ENCODE assay signal across 20 mouse cellular contexts in the genomic region with DNA sequence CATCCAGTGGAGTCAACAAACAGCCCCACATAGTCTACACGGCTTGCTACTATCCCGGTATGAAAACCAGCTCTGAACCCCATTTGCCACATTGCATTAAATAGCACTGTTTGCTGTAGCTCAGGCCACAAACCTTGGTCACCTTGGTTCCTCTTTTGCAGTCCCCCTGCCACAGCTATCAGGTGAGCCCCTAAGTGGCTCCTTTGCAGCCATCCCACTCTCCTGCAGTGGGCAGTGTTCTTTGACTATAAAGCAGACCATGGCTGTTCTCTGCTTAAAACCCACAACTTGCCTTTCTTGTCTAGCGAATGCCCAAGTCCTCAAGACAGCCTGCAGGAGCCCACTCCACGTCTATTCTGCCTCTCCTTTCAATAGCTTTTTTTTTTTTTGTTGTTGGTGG. TPM values are rescaled to one million over a fixed set of nuclear protein-coding genes. Genes with fewer than 3 reads are reported as not detected.
DNase-seq lines count a peak whose midpoint lies in the region; ATAC-seq and TF ChIP-seq lines count a peak whose summit lies in the region.
"Had no signal": no experiment of that assay in that cellular context is flagged by ENCODE, and none has a peak within 500 bp of the region (broad histone marks: within the 10 kb centered on the region; RNA-seq: fewer than 3 reads in every experiment).

No protein-coding gene starts in this region.

- intact Hi-C loops in heart, postnatal 10 days (cut with DNase I), result no loop called here
- intact Hi-C loops in left cerebral cortex, postnatal 36 days (cut with DNase I), result no loop called here

- no peaks in the 10 kb centered on the region for H3K27me3 ChIP-seq in heart, embryonic 13.5 days (replicated peaks)
- H3K27me3 ChIP-seq in stomach, postnatal 0 days (ENCODE audit: control insufficient read depth, insufficient read depth, low read length), result no peaks in the 10 kb centered on the region
- H3K27me3 ChIP-seq: hindbrain, embryonic 12.5 days; intestine, embryonic 15.5 days; lung, embryonic 15.5 days had no signal

- no peak for TF ChIP-seq EP300 in stomach, postnatal 0 days (optimal IDR thresholded peaks at IDR 0.05)

- DNase-seq in heart, postnatal 10 days, result no peak
- peak; percentile 33 to 63 for DNase-seq in spleen, postnatal 4 days (ENCODE audit: low spot score in 2 of 2)
- DNase-seq in spleen, postnatal 14 days (ENCODE audit: low spot score in 2 of 2), result no peak
- DNase-seq in liver, result peak; percentile 54
- no peak for DNase-seq in stomach, postnatal 0 days (ENCODE audit: low spot score)
- no peak for DNase-seq in thymus, postnatal 36 days
- DNase-seq in left cerebral cortex, postnatal 36 days (ENCODE audit: low spot score in 2 of 2), result no peak
- DNase-seq: adrenal gland, postnatal 14 days; cerebellum, adult 9-11 months; kidney, postnatal 36 days; layer of hippocampus, postnatal 36 days; right cerebral cortex, postnatal 4 days; thymus, postnatal 25 days had no signal

- H3K27ac ChIP-seq in heart, embryonic 13.5 days (replicated peaks), result no peak overlapping the region
- H3K27ac ChIP-seq in stomach, postnatal 0 days (replicated peaks), result no peak overlapping the region
- H3K27ac ChIP-seq: hindbrain, embryonic 12.5 days; intestine, embryonic 15.5 days; limb, embryonic 10.5 days; lung, embryonic 15.5 days; neural tube, embryonic 12.5 days had no signal

- peak; percentile 17; the same call in 1 of the 2 replicates for TF ChIP-seq CTCF in stomach, postnatal 0 days (IDR thresholded peaks at IDR 0.05; ENCODE audit: low read depth)

- peaks cover 51% of the 10 kb centered on the region for H3K4me1 ChIP-seq in heart, embryonic 13.5 days
- 0 out of 2 replicates have a peak, but pooled peaks cover 6% of the 10 kb centered on the region for H3K4me1 ChIP-seq in stomach, postnatal 0 days (replicated peaks; ENCODE audit: control insufficient read depth, insufficient read depth)

- H3K9ac ChIP-seq in heart, embryonic 13.5 days, result no peak overlapping the region
- H3K9ac ChIP-seq in stomach, postnatal 0 days (ENCODE audit: low read length), result no peak overlapping the region
- H3K9ac ChIP-seq: hindbrain, embryonic 12.5 days; intestine, embryonic 15.5 days; lung, embryonic 15.5 days; neural tube, embryonic 12.5 days had no signal

- no peak overlapping the region for H3K4me3 ChIP-seq in heart, embryonic 13.5 days
- H3K4me3 ChIP-seq in stomach, postnatal 0 days (ENCODE audit: low read depth, low read length), result no peak overlapping the region
- H3K4me3 ChIP-seq: hindbrain, embryonic 12.5 days; intestine, embryonic 15.5 days; limb, embryonic 10.5 days; lung, embryonic 15.5 days; neural tube, embryonic 12.5 days had no signal

- H3K4me2 ChIP-seq in heart, embryonic 13.5 days, result peak overlapping the region; percentile 79
- no peak overlapping the region for H3K4me2 ChIP-seq in stomach, postnatal 0 days (replicated peaks; ENCODE audit: low read depth)
- H3K4me2 ChIP-seq: hindbrain, embryonic 12.5 days; intestine, embryonic 15.5 days; lung, embryonic 15.5 days; neural tube, embryonic 12.5 days had no signal

- no peaks in the 10 kb centered on the region for H3K36me3 ChIP-seq in heart, embryonic 13.5 days
- no peaks in the 10 kb centered on the region for H3K36me3 ChIP-seq in stomach, postnatal 0 days (ENCODE audit: control insufficient read depth, insufficient read depth, low read length)
- H3K36me3 ChIP-seq: hindbrain, embryonic 12.5 days; intestine, embryonic 15.5 days; limb, embryonic 10.5 days; lung, embryonic 15.5 days; neural tube, embryonic 12.5 days had no signal

- no peaks in the 10 kb centered on the region for H3K9me3 ChIP-seq in heart, embryonic 13.5 days
- no peaks in the 10 kb centered on the region for H3K9me3 ChIP-seq in stomach, postnatal 0 days (ENCODE audit: control insufficient read depth, low read length)
- H3K9me3 ChIP-seq: hindbrain, embryonic 12.5 days; intestine, embryonic 15.5 days; limb, embryonic 10.5 days; lung, embryonic 15.5 days; neural tube, embryonic 12.5 days had no signal

- 37% methylated on average over 4 of the region's 4 CpGs for WGBS in heart, embryonic 13.5 days
- WGBS in stomach, postnatal 0 days, result 52% methylated on average over 4 of the region's 4 CpGs

- ATAC-seq in heart, embryonic 13.5 days (ENCODE audit: extremely low read depth, insufficient number of reproducible peaks, low FRiP score, low TSS enrichment), result no peak
- ATAC-seq in stomach, postnatal 0 days (ENCODE audit: low FRiP score, low TSS enrichment), result no peak
- ATAC-seq: CD4-positive, CD25-positive, alpha-beta regulatory T cell, adult 4 months; intestine, embryonic 15.5 days had no signal

RNA-seq across cellular contexts. Expression of gene Mfsd2b, which starts 1.9 kb away (rescaled TPM):
- polyA plus RNA-seq in heart, embryonic 13.5 days (2015; fragmentation: Nextera tagmentation; extraction: Ambion mirVana), result 3.3 and 4.4 TPM in 2 replicates
- total RNA-seq in heart, postnatal 10 days (2021), result 1 to 10 TPM in 1 of 2 experiments, under 1 TPM in 1; 0.64 to 2.0 TPM
- 0.30 and 0.38 TPM in 2 replicates for polyA plus RNA-seq in stomach, postnatal 0 days (2015; fragmentation: Nextera tagmentation; extraction: Ambion mirVana)
- 1 to 10 TPM in 1 of 2 experiments, under 1 TPM in 1; 0.54 to 1.1 TPM for total RNA-seq in left cerebral cortex, postnatal 36 days (2021)

RNA-seq across cellular contexts. Expression of gene Wdcp, which starts 29.2 kb away (rescaled TPM):
- 14.7 and 17.0 TPM in 2 replicates for polyA plus RNA-seq in heart, embryonic 13.5 days (2015; fragmentation: Nextera tagmentation; extraction: Ambion mirVana)
- 1 to 10 TPM; 8.7 to 9.1 TPM for total RNA-seq in heart, postnatal 10 days (2021)
- 7.4 and 8.2 TPM in 2 replicates for polyA plus RNA-seq in stomach, postnatal 0 days (2015; fragmentation: Nextera tagmentation; extraction: Ambion mirVana)
- total RNA-seq in left cerebral cortex, postnatal 36 days (2021), result 10 to 100 TPM; 10.8 to 12.9 TPM

RNA-seq across cellular contexts. Expression of gene Fkbp1b, which starts 30.9 kb away (rescaled TPM):
- 8.8 and 9.2 TPM in 2 replicates for polyA plus RNA-seq in heart, embryonic 13.5 days (2015; fragmentation: Nextera tagmentation; extraction: Ambion mirVana)
- 1 to 10 TPM; 3.6 to 4.0 TPM for total RNA-seq in heart, postnatal 10 days (2021)
- polyA plus RNA-seq in stomach, postnatal 0 days (2015; fragmentation: Nextera tagmentation; extraction: Ambion mirVana), result 7.7 and 8.3 TPM in 2 replicates
- total RNA-seq in left cerebral cortex, postnatal 36 days (2021), result 10 to 100 TPM; 43.8 to 54.7 TPM
- polyA plus RNA-seq: CD4-positive, CD25-positive, alpha-beta regulatory T cell, adult 4 months had no signal

RNA-seq across cellular contexts. Expression of gene Ubxn2a, which starts 35.2 kb away (rescaled TPM):
- 25.8 and 30.2 TPM in 2 replicates for polyA plus RNA-seq in heart, embryonic 13.5 days (2015; fragmentation: Nextera tagmentation; extraction: Ambion mirVana)
- total RNA-seq in heart, postnatal 10 days (2021), result 10 to 100 TPM; 49.3 to 54.5 TPM
- 35.2 and 37.6 TPM in 2 replicates for polyA plus RNA-seq in stomach, postnatal 0 days (2015; fragmentation: Nextera tagmentation; extraction: Ambion mirVana)
- 10 to 100 TPM; 55.7 to 58.6 TPM for total RNA-seq in left cerebral cortex, postnatal 36 days (2021)

RNA-seq across cellular contexts. Expression of gene Atad2b, which starts 44.9 kb away (rescaled TPM):
- 6.1 and 6.4 TPM in 2 replicates for polyA plus RNA-seq in heart, embryonic 13.5 days (2015; fragmentation: Nextera tagmentation; extraction: Ambion mirVana)
- 10 to 100 TPM; 25.6 to 30.0 TPM for total RNA-seq in heart, postnatal 10 days (2021)
- 4.1 and 4.6 TPM in 2 replicates for polyA plus RNA-seq in stomach, postnatal 0 days (2015; fragmentation: Nextera tagmentation; extraction: Ambion mirVana)
- total RNA-seq in left cerebral cortex, postnatal 36 days (2021), result 10 to 100 TPM; 26.5 to 34.2 TPM

Comparison
In these comparisons a context has a peak if more than half of its experiments do, and no peak if none do; other contexts are left out.
1. DNase-seq: peak in spleen, postnatal 4 days (2 of 2) and liver (single experiment); none in heart, postnatal 10 days (0 of 2), spleen, postnatal 14 days (0 of 2), stomach, postnatal 0 days (single experiment), thymus, postnatal 36 days (0 of 2) and left cerebral cortex, postnatal 36 days (0 of 2).
2. RNA of gene Fkbp1b, which starts 30.9 kb away (total RNA-seq): 43.8 to 54.7 TPM in left cerebral cortex, postnatal 36 days; 3.6 to 4.0 TPM in heart, postnatal 10 days; every median in the first group is over 4 times any median in the second.